Mouse (Mus musculus) layer of hippocampus, postnatal 36 days (tissue): ENCODE measurements around the gene Neurl2. TPM values are rescaled to one million over a fixed set of nuclear protein-coding genes. Genes with fewer than 3 reads are reported as not detected.
"Not testable (repeated sequence)": the region's sequence is repeated elsewhere in the genome, so short reads cannot be mapped to it uniquely, and the experiment has no call there.

ENCODE experiments used
- DNase-seq, 2 experiments: peaks; one replicate each; pipeline ENCODE4 v3.0.0; 2022
- total RNA-seq, 2 experiments: library from RNA; stranded (reverse); gene quantifications; 2 replicates each; pipeline ENCODE4 v1.2.3; 2021

Neurl2 gene
- total RNA-seq, 2 experiments from 2014 or later: 1.8 to 2.7 TPM

DNA sequence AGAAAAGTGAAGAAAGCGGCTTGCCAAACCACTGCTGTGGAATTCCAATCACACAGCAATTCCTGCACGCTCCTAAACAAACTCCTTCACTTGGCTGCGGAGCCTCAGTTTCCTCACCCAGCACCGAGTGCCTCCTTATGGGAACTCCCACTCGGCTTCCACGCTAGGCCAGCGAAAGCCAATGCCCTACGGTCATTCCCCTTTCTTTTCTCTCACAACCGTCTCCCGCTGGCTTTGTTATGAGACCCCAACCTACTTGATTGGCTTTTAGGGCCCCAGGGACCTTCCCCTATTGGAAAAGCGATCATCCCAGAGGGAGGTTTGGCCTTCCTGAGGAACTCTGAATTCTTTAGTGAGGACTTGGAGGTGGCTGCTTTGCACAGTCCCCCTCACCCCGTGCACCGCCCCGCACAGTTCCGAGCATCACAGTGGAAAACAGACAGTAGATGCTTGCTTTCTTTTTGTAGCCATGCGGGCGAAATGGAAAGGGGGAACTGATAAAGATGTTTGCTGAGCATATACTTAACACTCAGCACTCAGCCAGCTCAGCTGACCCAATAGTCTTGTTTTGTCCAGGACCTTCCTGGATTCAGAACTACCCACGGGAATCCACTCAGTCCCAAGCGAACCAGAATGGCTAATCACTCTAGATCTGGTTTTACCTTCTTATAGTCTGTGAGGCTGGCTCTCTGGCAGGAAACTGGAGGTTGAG lies 24.7 kb upstream of the Neurl2 start:
- no peak for DNase-seq

DNA sequence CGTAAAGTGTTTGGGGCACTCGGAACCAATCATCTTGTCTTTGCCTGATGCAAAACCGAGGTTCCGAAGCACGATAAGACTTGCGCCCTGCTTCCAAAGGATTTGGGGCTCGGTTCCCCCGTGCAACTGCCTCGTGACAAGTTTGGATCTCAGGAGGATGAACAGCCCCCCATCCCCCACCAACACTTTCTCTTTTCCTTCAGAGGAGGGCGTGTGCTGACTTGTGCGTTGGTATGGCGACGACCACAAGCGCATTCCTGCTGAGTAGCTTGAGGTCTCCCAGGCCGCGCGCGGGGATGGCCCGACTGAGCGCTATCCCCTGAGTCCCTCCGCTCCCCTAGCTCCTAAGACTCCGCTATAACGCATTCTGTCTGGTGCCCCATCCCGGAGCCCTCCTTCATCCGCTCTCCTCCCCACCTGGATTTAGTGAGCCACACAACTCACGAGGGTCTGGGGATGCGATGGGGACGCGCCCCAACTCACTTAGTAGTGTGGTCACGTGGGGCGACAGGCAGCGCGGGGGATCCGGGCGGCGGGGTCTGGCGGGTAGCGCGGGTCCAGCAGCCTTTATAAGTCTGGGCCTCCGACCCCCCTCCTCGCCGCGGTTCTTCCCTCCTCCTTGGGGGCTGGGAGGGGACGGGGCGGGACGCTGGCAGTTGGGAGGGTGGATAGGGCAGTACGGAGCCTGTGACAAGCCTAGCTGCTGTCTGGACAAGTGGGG lies 24.0 kb upstream of the Neurl2 start, which contains the start of gene Pltp:
Pltp (minus strand) TSS at position 611 of the 721 bp plus-strand sequence.
- no peak for DNase-seq

GRCm38 (mm10) chr2:164856309-164857100 lies 23.2 kb upstream of the Neurl2 start:
- DNase-seq: no peak

GRCm38 (mm10) chr2:164855572-164855971 lies 22.3 kb upstream of the Neurl2 start:
- not testable (repeated sequence) for DNase-seq

GRCm38 (mm10) chr2:164850061-164850460 lies 16.8 kb upstream of the Neurl2 start:
- DNase-seq: no peak

DNA sequence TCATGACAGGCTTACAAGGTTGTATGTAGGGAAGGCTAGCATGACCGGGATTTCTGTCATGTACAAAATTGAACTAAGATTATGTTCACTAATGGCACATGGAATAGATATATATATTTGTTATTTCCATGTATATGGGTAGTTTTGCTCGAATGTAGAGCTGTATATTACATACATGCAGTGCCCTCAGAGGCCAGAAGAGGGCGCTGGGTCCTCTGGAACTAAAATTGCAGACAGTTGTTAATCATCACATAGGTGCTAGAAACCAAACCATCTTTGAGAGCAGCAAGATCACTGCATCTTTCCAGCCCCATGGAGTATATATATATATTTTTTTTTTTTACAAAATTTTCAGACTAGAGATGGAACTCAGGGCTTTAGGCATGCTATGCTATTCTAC lies 12.5 kb upstream of the Neurl2 start:
- DNase-seq: no peak

DNA sequence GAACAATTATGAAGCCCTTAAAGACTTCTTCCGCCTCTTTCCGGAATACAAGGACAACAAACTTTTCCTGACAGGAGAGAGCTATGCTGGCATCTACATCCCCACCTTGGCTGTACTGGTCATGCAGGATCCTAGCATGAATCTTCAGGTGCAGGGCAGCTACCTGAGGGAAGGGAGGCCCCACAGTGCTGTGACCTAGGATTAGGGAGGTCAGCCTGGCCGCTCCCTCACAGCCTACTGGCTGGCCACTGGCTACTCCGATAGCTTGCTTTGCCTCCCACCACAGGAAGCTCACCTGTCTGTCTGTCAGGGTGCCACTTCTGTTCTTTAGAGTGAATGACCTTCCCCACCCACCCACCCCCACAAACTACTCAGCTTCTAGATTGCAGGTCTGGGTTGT lies 1.9 kb upstream of the Neurl2 start:
- DNase-seq: no peak

- no peak for DNase-seq
These were observed 1.3 kb upstream of the Neurl2 start for GRCm38 (mm10) chr2:164834531-164834930.

DNA sequence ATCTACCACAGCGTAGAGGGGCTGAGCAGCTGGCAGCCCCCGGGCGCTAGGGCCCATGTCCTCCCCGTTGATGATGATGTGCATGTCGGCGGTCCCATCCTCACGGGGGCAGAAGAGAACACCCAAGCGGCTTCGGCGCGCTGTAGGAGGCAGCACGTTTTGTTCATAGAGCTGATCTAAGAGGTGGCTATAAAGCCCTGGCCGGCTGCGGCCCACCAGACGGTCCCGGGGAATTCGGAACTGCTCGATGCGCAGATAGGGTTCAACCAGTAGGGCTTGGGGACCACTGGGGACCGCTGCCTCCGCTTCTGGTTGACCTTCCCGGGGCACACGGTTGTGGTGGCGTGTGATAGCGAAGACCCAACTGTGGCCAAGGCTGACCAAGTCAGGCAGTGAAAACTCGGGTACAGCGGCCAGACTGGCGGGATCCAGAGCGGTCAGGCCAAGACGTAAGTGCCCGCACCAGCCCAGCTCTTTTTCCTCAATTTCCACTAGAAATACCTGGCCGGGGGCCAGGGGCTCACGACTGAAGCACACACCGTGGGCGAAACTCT lies 431 bp downstream of the Neurl2 start, which contains the start of gene Ctsa:
Ctsa (plus strand) TSS at position 126 of the 554 bp plus-strand sequence.
- peak; percentile 80 to 82 for DNase-seq

GRCm38 (mm10) chr2:164832032-164832747 lies 1.1 kb downstream of the Neurl2 start:
- DNase-seq: no peak

- DNase-seq: no peak
These were observed 2.2 kb downstream of the Neurl2 start for GRCm38 (mm10) chr2:164831029-164831428.

DNA sequence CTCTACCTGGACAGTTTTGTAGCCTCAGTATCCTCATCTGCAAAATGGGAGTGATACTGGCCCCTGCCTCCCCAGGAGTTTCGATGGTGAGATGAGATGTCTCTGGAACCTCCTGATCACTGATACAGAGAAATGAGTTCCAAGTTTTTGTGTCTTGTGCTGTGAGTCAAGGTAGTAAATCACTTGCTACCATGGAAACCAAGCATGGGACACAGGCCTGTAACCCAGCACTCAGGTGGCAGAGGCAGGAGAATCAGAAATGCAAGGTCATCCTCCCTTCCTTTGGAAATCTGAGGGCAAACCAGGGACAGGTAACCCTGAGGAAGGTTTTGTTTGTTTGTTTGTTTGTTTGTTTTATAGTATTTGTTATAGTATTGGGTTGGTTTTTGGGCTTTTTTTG lies 4.2 kb downstream of the Neurl2 start:
- no peak for DNase-seq

GRCm38 (mm10) chr2:164828437-164828836 lies 4.8 kb downstream of the Neurl2 start, which contains the start of gene Spata25:
Spata25 (minus strand) TSS chr2:164828537.
- no peak for DNase-seq

DNA sequence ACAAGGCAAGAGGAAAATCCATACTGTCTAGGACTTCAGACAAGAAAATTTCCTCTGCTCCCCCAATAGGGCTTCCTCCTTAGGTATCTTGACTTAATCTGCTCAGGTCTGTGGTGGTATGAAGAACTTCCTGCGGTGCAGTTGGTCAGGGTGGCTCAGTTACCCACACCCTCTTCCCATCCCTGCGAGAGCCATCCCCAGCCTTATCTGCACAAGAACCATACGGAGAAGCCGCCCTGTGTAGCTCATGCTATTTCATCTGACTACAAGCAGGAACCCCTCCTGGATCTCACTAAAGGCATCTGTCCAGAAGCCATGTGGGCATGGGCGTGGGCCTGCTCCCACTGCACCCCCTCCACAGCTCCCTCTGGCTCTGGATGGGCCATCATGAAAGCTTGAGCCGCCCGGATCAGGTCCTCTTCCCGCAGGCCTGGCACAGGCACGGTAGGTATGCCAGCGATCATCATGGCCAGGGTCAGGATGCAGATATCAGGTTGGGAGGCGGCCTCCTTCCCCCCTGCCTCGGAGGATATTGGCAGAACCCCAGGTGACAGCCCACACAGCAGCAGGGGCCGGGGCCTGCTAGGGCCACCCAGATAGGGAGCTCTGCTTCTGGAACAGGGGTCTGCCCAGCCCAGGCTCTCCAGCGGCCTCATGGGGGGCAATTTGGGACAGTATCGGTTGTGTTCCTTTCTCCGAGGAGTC lies 6.0 kb downstream of the Neurl2 start:
- no peak for DNase-seq

- no peak for DNase-seq
These were observed 7.7 kb downstream of the Neurl2 start for GRCm38 (mm10) chr2:164825521-164825920.

DNA sequence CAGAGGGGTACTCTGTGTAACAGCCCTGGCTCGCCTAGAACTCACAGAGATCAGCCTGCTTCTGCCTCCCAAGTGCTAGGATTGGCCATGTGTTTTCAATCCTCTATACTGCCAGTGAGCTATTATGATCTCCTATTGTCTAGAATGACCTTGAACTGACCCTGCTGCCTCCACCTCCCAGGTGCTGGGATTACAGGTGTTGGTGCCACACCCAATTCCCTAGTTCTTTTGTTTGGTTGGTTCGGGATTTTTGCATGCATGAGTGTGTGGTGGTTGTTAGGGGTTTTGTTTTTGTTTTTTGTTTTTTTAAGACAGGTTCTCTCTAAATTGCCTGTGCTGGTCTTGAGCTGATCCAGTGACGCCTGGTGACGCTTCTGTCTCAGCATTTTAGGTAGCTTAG lies 9.3 kb downstream of the Neurl2 start:
- DNase-seq: no peak

DNA sequence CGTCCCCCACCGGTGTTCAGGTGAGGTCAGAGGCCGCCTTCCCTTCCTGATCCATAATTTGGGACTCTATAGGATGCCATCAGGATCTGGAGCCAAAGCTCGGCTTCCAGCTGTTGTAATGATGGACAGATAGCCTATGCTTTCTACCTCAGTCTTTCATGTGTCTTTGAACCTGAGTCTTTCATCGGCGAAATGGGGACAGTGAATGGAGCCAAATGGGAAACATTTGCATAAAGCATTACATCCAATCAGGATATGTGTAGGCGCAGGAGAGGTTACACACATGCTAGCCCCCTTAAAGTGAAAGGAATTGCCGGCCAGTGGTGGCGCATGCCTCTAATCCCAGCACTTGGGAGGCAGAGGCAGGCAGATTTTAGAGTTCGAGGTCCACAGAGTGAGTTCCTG lies 10.1 kb downstream of the Neurl2 start:
- DNase-seq: peak in 1 of 2 experiments; percentile 35

- peak; percentile 100 for DNase-seq
These were observed 10.6 kb downstream of the Neurl2 start, which contains the start of gene Zswim1 for GRCm38 (mm10) chr2:164822636-164823165. Zswim1 (plus strand) TSS chr2:164822686.

GRCm38 (mm10) chr2:164821060-164821459 lies 12.2 kb downstream of the Neurl2 start:
- no peak for DNase-seq

GRCm38 (mm10) chr2:164817703-164818102 lies 15.6 kb downstream of the Neurl2 start:
- no peak for DNase-seq

DNA sequence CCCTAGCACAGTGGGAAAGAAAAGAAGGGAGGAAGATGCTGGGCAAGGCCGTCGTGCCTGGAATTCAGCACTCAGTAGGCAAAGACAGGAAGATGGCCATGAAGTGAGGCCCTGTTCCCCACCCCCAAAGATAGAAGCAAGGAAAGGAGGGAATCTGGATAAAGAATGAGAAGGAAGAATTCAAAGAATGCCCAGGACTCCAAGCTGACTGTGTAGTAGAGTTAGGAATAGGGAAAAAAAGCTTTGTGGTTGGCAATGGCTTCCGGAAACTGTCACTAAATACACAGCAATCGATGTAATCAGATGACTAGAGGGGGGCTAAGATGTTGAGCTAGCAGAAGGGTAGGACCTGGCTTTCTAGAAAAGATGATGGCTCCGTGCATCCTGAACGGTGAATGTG lies 16.1 kb downstream of the Neurl2 start:
- no peak for DNase-seq
